Mouse (Mus musculus) MN1 (cell line): ENCODE data around the gene Orc1.

ENCODE experiments used
- DNase-seq: peaks from one replicate; pipeline ENCODE4 v3.0.0-alpha.2; 2016; ENCODE audit warnings: low spot score

Orc1 gene

GRCm38 (mm10) chr4:108635101-108635500, 55.9 kb downstream of the Orc1 start:
- DNase-seq, result no peak

GRCm38 (mm10) chr4:108637721-108638120, 58.5 kb downstream of the Orc1 start:
- no peak for DNase-seq

GRCm38 (mm10) chr4:108638752-108639151, 59.5 kb downstream of the Orc1 start:
- DNase-seq, result no peak

- peak; percentile 22 for DNase-seq
These were observed 85.2 kb downstream of the Orc1 start for GRCm38 (mm10) chr4:108664407-108664806.
